Mouse (Mus musculus): Measurements from ENCODE around the gene 9330159F19Rik. TPM values are rescaled to one million over a fixed set of nuclear protein-coding genes. Genes with fewer than 3 reads are reported as not detected.

9330159F19Rik gene
- polyA plus RNA-seq, 1 experiment from 2014 or later, result 0.04 TPM

GRCm38 (mm10) chr10:29206730-29207129 lies 4.7 kb upstream of the 9330159F19Rik start:
- Histone ChIP-seq H3K9ac (no peak overlapping the region), H3K4me2 (no peak overlapping the region), H3K27ac (no peak overlapping the region), H3K4me1 (no peaks in the 10 kb centered on the region), H3K27me3 (replicated peaks) (no peaks in the 10 kb centered on the region), H3K4me3 (no peak overlapping the region), H3K36me3 (no peaks in the 10 kb centered on the region), H3K9me3 (replicated peaks) (no peaks in the 10 kb centered on the region)
- ATAC-seq, result no peak

DNA sequence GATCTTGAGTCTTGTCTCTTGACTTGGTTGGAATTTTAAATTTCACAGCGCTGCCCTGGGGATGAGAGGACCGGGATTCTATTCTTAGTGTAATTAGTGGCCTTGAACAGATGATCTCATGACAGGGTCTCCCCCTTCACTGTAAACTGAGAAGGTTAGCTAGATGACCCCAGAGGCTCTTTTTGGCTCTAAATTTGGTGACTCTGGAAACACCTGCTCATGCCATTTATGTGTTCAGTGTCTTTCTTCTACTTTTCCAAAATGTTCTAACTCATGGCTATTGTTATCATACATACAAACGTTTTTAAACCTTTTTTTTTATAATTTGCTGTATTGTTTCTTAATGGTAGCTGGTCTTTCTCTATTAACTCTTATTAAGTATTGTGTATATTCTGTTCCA lies 2.7 kb upstream of the 9330159F19Rik start:
- Histone ChIP-seq H3K36me3 (no peaks in the 10 kb centered on the region), H3K27me3 (replicated peaks) (no peaks in the 10 kb centered on the region), H3K9me3 (replicated peaks) (no peaks in the 10 kb centered on the region), H3K9ac (no peak overlapping the region), H3K4me3 (no peak overlapping the region), H3K27ac (no peak overlapping the region), H3K4me2 (no peak overlapping the region), H3K4me1 (no peaks in the 10 kb centered on the region)
- 42% methylated on average over 3 of the region's 3 CpGs for WGBS (ENCODE audit: insufficient replicate concordance)
- ATAC-seq, result no peak

DNA sequence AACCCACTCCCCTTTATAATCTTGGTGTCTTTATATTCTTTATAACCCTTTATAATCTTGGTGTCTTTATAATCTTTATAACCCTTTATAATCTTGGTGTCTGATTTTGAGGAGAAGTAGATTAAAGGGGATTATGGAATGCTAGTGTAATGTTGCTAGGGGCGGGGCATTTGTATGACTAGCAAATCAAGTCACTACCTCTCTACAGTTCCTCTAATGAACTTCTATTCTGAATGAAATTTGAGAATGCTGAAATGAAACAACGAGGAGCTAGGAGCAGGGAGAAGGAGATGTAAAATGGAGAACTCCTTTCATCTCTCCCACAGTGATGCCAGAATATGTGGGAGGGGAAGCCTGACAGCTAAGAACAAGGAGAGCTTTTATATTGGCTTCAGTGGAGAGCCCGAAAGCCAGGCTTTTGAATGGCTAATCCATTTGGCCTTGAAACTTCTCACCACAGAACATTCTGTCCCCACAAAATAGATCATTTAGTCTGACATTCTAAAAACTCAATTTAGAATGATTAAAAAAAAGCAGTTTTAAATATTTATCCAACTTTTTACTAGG lies 2.2 kb downstream of the 9330159F19Rik start:
- Histone ChIP-seq H3K4me1 (no peaks in the 10 kb centered on the region), H3K9me3 (replicated peaks) (no peaks in the 10 kb centered on the region), H3K27me3 (replicated peaks) (no peaks in the 10 kb centered on the region), H3K27ac (no peak overlapping the region), H3K4me2 (no peak overlapping the region), H3K9ac (no peak overlapping the region), H3K36me3 (no peaks in the 10 kb centered on the region), H3K4me3 (no peak overlapping the region)
- WGBS (ENCODE audit: insufficient replicate concordance), result 53% methylated on average over 3 of the region's 3 CpGs
- ATAC-seq, result no peak

- no peak overlapping the region for H3K9ac ChIP-seq
- WGBS (ENCODE audit: insufficient replicate concordance), result 67% methylated on average over 1 of the region's 1 CpGs
- no peak overlapping the region for H3K4me2 ChIP-seq
- H3K27me3 ChIP-seq (replicated peaks), result no peaks in the 10 kb centered on the region
- no peak for ATAC-seq
- no peak overlapping the region for H3K27ac ChIP-seq
- no peak overlapping the region for H3K4me3 ChIP-seq
- no peaks in the 10 kb centered on the region for H3K4me1 ChIP-seq
- H3K9me3 ChIP-seq (replicated peaks), result no peaks in the 10 kb centered on the region
- no peaks in the 10 kb centered on the region for H3K36me3 ChIP-seq
These were observed 5.6 kb downstream of the 9330159F19Rik start for GRCm38 (mm10) chr10:29216957-29217356.

DNA sequence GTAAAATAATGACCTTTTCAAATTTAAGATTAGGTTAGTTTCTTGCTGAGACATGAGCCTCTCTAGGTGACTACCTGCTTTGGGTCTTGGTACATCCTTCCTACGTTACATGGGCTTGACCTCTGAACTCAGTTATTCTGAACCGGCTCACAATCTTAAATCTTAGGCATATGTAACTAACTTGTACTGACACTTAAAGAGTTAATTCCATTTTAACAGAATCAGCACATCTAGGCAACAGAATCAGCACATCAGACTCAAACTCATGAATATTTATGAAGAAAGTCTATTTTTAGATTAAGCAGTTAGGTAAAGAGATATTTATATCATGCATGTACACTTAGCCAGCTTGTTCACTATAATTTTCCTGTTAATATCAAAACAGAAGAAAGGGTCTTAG lies 6.0 kb downstream of the 9330159F19Rik start:
- H3K27me3 ChIP-seq (replicated peaks), result no peaks in the 10 kb centered on the region
- no peak for ATAC-seq
- no peak overlapping the region for H3K4me3 ChIP-seq
- no peaks in the 10 kb centered on the region for H3K36me3 ChIP-seq
- H3K27ac ChIP-seq, result no peak overlapping the region
- WGBS (ENCODE audit: insufficient replicate concordance), result 72% methylated on average over 2 of the region's 2 CpGs
- no peak overlapping the region for H3K4me2 ChIP-seq
- H3K9me3 ChIP-seq (replicated peaks), result no peaks in the 10 kb centered on the region
- no peaks in the 10 kb centered on the region for H3K4me1 ChIP-seq
- no peak overlapping the region for H3K9ac ChIP-seq

- H3K9ac ChIP-seq, result no peak overlapping the region
- H3K4me2 ChIP-seq, result no peak overlapping the region
- no peaks in the 10 kb centered on the region for H3K27me3 ChIP-seq (replicated peaks)
- no peaks in the 10 kb centered on the region for H3K4me1 ChIP-seq
- ATAC-seq, result no peak
- H3K4me3 ChIP-seq, result no peak overlapping the region
- WGBS (ENCODE audit: insufficient replicate concordance), result 68% methylated on average over 4 of the region's 4 CpGs
- H3K36me3 ChIP-seq, result no peaks in the 10 kb centered on the region
- no peaks in the 10 kb centered on the region for H3K9me3 ChIP-seq (replicated peaks)
- no peak overlapping the region for H3K27ac ChIP-seq
These were observed 13.9 kb downstream of the 9330159F19Rik start for GRCm38 (mm10) chr10:29225329-29225728.

- no peaks in the 10 kb centered on the region for H3K36me3 ChIP-seq
- no peak for ATAC-seq
- no peaks in the 10 kb centered on the region for H3K9me3 ChIP-seq (replicated peaks)
- H3K9ac ChIP-seq, result no peak overlapping the region
- no peak overlapping the region for H3K27ac ChIP-seq
- 72% methylated on average over 2 of the region's 2 CpGs for WGBS (ENCODE audit: insufficient replicate concordance)
- no peaks in the 10 kb centered on the region for H3K27me3 ChIP-seq (replicated peaks)
- no peak overlapping the region for H3K4me2 ChIP-seq
- no peaks in the 10 kb centered on the region for H3K4me1 ChIP-seq
- H3K4me3 ChIP-seq, result no peak overlapping the region
These were observed 19.8 kb downstream of the 9330159F19Rik start for GRCm38 (mm10) chr10:29231208-29231607.

Other genes starting within 250 kb of the 9330159F19Rik start
- gene 2310057J18Rik, start 225.3 kb upstream of the 9330159F19Rik start, polyA plus RNA-seq (2016; fragmentation: Nextera tagmentation; extraction: Ambion mirVana), result not detected in 2 replicates
- gene Soga3, start 67.8 kb upstream of the 9330159F19Rik start, polyA plus RNA-seq (2016; fragmentation: Nextera tagmentation; extraction: Ambion mirVana), result 0.10 and 0.14 TPM in 2 replicates
- not detected in 2 replicates for gene Gm49353, start 12.7 kb upstream of the 9330159F19Rik start, polyA plus RNA-seq (2016; fragmentation: Nextera tagmentation; extraction: Ambion mirVana)
- 29.1 and 30.2 TPM in 2 replicates for gene Echdc1, start 101.6 kb downstream of the 9330159F19Rik start, polyA plus RNA-seq (2016; fragmentation: Nextera tagmentation; extraction: Ambion mirVana)
- 17.5 and 18.7 TPM in 2 replicates for gene Rnf146, start 150.8 kb downstream of the 9330159F19Rik start, polyA plus RNA-seq (2016; fragmentation: Nextera tagmentation; extraction: Ambion mirVana)